Mouse (Mus musculus): ENCODE data around the gene Adgrd1.

- no peak for TF ChIP-seq CTCF (conservative IDR thresholded peaks at IDR 0.05; ENCODE audit: low read length)
- no peak for TF ChIP-seq POU5F1 (IDR thresholded peaks at IDR 0.05; ENCODE audit: borderline replicate concordance, low read length)
These were observed 100.0 kb downstream of the Adgrd1 start for GRCm38 (mm10) chr5:129196501-129196900.

Measured in E14TG2a.4 (cell line).